Mouse (Mus musculus): ENCODE data around the gene Ackr3. TPM values are rescaled to one million over a fixed set of nuclear protein-coding genes. Genes with fewer than 3 reads are reported as not detected.

Ackr3 gene
- total and polyA plus RNA-seq, 3 experiments: not detected

DNA sequence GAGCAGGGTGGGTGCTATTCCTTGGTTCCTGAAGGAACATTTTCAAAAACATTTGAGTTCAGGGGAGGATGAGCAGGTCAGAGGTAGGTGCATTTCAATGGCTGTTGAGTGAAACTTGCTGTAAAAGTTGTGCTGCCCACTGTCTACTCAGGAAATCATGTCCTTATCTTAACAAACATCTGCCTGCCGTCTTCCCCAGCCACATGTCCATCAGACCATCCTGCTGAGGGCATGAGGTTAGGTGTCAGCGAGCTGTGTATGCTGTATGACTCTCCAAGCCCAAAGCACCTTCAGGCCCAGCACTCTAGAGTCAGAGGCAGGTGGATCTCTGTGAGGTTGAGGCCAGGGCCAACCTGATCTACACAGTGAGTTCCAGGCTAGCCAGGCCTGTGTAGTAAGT lies 12.1 kb downstream of the Ackr3 start:
- no peaks in the 10 kb centered on the region for H3K36me3 ChIP-seq (ENCODE audit: control insufficient read depth in 1 of 2, insufficient read depth in 2 of 2, low read length in 2 of 2)

DNA sequence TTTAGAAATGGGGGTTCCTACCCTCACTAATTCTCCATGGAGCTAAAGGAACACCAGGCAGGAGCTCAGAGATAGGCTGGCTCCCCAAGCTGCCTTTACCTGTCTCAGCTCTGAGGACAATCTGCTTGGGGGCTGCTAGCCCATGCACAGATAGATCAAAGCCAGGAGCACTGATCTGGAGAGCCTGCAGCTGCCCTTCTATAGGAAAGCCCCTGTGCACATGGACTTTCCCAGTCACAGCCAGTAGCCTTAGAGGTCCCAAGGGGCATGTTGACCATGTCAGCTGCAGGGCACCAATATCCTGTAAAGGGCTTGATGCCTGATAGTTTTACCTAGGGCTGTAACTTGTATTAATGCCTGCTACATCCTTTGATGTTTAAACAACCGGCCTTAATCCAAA lies 12.6 kb downstream of the Ackr3 start:
- Histone ChIP-seq H3K9me3 (replicated peaks; ENCODE audit: insufficient read depth, low read length) (no peaks in the 10 kb centered on the region), H3K4me3 (ENCODE audit: control insufficient read depth in 1 of 2, insufficient read depth in 1 of 2, low read depth in 2 of 2, low read length in 2 of 2) (no peak overlapping the region), H3K9ac (ENCODE audit: control insufficient read depth, low read depth, low read length, poor library complexity, severe bottlenecking) (no peak overlapping the region), H3K27ac (ENCODE audit: control insufficient read depth, low read depth, low read length) (no peak overlapping the region), H3K27me3 (ENCODE audit: control insufficient read depth in 1 of 2, insufficient read depth in 2 of 2, low read length in 2 of 2) (no peaks in the 10 kb centered on the region), H3K36me3 (ENCODE audit: control insufficient read depth in 1 of 2, insufficient read depth in 2 of 2, low read length in 2 of 2) (no peaks in the 10 kb centered on the region), H3K4me1 (ENCODE audit: control insufficient read depth in 1 of 2, insufficient read depth in 2 of 2, low read length in 2 of 2) (no peaks in the 10 kb centered on the region), H3K79me2 (ENCODE audit: control insufficient read depth, insufficient read depth, low read length, poor library complexity) (no peaks in the 10 kb centered on the region)
- TF ChIP-seq HCFC1 (IDR thresholded peaks at IDR 0.05; ENCODE audit: low read depth, low read length): no peak
- no peak for TF ChIP-seq ZKSCAN1 (IDR thresholded peaks at IDR 0.05; ENCODE audit: low read depth, low read length)
- TF ChIP-seq SMC3 (IDR thresholded peaks at IDR 0.05; ENCODE audit: low read depth, low read length): no peak
- TF ChIP-seq USF1 (IDR thresholded peaks at IDR 0.05; ENCODE audit: low read depth, low read length): no peak
- no peak for TF ChIP-seq KAT2A (conservative IDR thresholded peaks at IDR 0.05; ENCODE audit: low read depth, low read length)
- TF ChIP-seq MAZ (IDR thresholded peaks at IDR 0.05; ENCODE audit: low read depth, low read length): no peak
- TF ChIP-seq RCOR1 (IDR thresholded peaks at IDR 0.05; ENCODE audit: low read depth, low read length): no peak
- TF ChIP-seq MYB (IDR thresholded peaks at IDR 0.05; ENCODE audit: low read depth, low read length): no peak
- no peak for TF ChIP-seq GATA1 (IDR thresholded peaks at IDR 0.05; ENCODE audit: low read depth, low read length)
- no peak for TF ChIP-seq TCF12 (IDR thresholded peaks at IDR 0.05; ENCODE audit: low read depth, low read length)
- no peak for TF ChIP-seq NRF1 (IDR thresholded peaks at IDR 0.05; ENCODE audit: insufficient read depth, low read depth, low read length, poor library complexity, severe bottlenecking)
- TF ChIP-seq E2F4 (IDR thresholded peaks at IDR 0.05; ENCODE audit: borderline replicate concordance, low read depth, low read length): no peak
- no peak for TF ChIP-seq MYC (IDR thresholded peaks at IDR 0.05; ENCODE audit: low read depth, low read length)
- TF ChIP-seq POLR2A (IDR thresholded peaks at IDR 0.05; ENCODE audit: control insufficient read depth in 1 of 2, insufficient read depth in 1 of 2, low read depth in 1 of 2, low read length in 2 of 2, poor library complexity in 1 of 2): no peak
- no peak for DNase-seq (ENCODE audit: low read depth, low spot score)

More for the DNA sequence above, 12.1 kb downstream of the Ackr3 start:
- Histone ChIP-seq H3K27ac (ENCODE audit: control insufficient read depth, low read depth, low read length) (no peak overlapping the region), H3K79me2 (ENCODE audit: control insufficient read depth, insufficient read depth, low read length, poor library complexity) (no peaks in the 10 kb centered on the region), H3K9ac (ENCODE audit: control insufficient read depth, low read depth, low read length, poor library complexity, severe bottlenecking) (no peak overlapping the region), H3K4me3 (ENCODE audit: control insufficient read depth in 1 of 2, insufficient read depth in 1 of 2, low read depth in 2 of 2, low read length in 2 of 2) (no peak overlapping the region), H3K9me3 (replicated peaks; ENCODE audit: insufficient read depth, low read length) (no peaks in the 10 kb centered on the region), H3K4me1 (ENCODE audit: control insufficient read depth in 1 of 2, insufficient read depth in 2 of 2, low read length in 2 of 2) (no peaks in the 10 kb centered on the region), H3K27me3 (ENCODE audit: control insufficient read depth in 1 of 2, insufficient read depth in 2 of 2, low read length in 2 of 2) (no peaks in the 10 kb centered on the region)
- DNase-seq (ENCODE audit: low read depth, low spot score): no peak
- TF ChIP-seq BHLHE40 (IDR thresholded peaks at IDR 0.05; ENCODE audit: borderline replicate concordance, low read depth, low read length) (no peak), MYB (IDR thresholded peaks at IDR 0.05; ENCODE audit: low read depth, low read length) (no peak), KAT2A (conservative IDR thresholded peaks at IDR 0.05; ENCODE audit: low read depth, low read length) (no peak), RAD21 (IDR thresholded peaks at IDR 0.05; ENCODE audit: low read depth, low read length) (no peak), ETS1 (IDR thresholded peaks at IDR 0.05; ENCODE audit: low read depth, low read length) (no peak), MEF2A (IDR thresholded peaks at IDR 0.05; ENCODE audit: extremely low read depth, insufficient replicate concordance, low read depth, low read length, poor library complexity, severe bottlenecking) (no peak), NRF1 (IDR thresholded peaks at IDR 0.05; ENCODE audit: insufficient read depth, low read depth, low read length, poor library complexity, severe bottlenecking) (no peak), SMC3 (IDR thresholded peaks at IDR 0.05; ENCODE audit: low read depth, low read length) (no peak), ZKSCAN1 (IDR thresholded peaks at IDR 0.05; ENCODE audit: low read depth, low read length) (no peak), HCFC1 (IDR thresholded peaks at IDR 0.05; ENCODE audit: low read depth, low read length) (no peak), E2F4 (IDR thresholded peaks at IDR 0.05; ENCODE audit: borderline replicate concordance, low read depth, low read length) (no peak), EP300 (IDR thresholded peaks at IDR 0.05; ENCODE audit: low read depth in 1 of 2, low read length in 2 of 2) (no peak), MYC (IDR thresholded peaks at IDR 0.05; ENCODE audit: low read depth, low read length) (no peak)

All from MEL (cell line).